Mouse (Mus musculus) retina, adult 2 months (tissue): ENCODE data around the gene Clec16a.

Experiments used
- DNase-seq: peaks from one replicate; pipeline ENCODE4 v3.0.0-alpha.2; 2012; ENCODE audit warnings: low read depth, low spot score

Gene Clec16a

GRCm38 (mm10) chr16:10544995-10545622 lies at the start of gene Clec16a:
TSS of gene Clec16a (plus strand) at chr16:10545339.
- peak; percentile 89 for DNase-seq

GRCm38 (mm10) chr16:10495824-10496298 lies 49.3 kb upstream of the Clec16a start:
- DNase-seq: no peak

GRCm38 (mm10) chr16:10498096-10498602 lies 47.0 kb upstream of the Clec16a start:
- no peak for DNase-seq

GRCm38 (mm10) chr16:10499122-10499521 lies 46.0 kb upstream of the Clec16a start:
- DNase-seq: no peak

GRCm38 (mm10) chr16:10501865-10502264 lies 43.3 kb upstream of the Clec16a start:
- DNase-seq: no peak

- no peak for DNase-seq
These were observed 42.1 kb upstream of the Clec16a start for GRCm38 (mm10) chr16:10503058-10503457.

GRCm38 (mm10) chr16:10507445-10507844 lies 37.7 kb upstream of the Clec16a start:
- no peak for DNase-seq

- DNase-seq: no peak
These were observed 36.4 kb upstream of the Clec16a start for GRCm38 (mm10) chr16:10508691-10509090.

- DNase-seq: no peak
These were observed 34.5 kb upstream of the Clec16a start for GRCm38 (mm10) chr16:10510477-10511133.

GRCm38 (mm10) chr16:10511134-10511520 lies 34.0 kb upstream of the Clec16a start:
- DNase-seq: no peak

- DNase-seq: no peak
These were observed 29.1 kb upstream of the Clec16a start for GRCm38 (mm10) chr16:10515953-10516572.

GRCm38 (mm10) chr16:10518030-10518429 lies 27.1 kb upstream of the Clec16a start:
- no peak for DNase-seq

- DNase-seq: peak; percentile 45
These were observed 24.1 kb upstream of the Clec16a start for GRCm38 (mm10) chr16:10520908-10521614.

GRCm38 (mm10) chr16:10522811-10523210 lies 22.3 kb upstream of the Clec16a start:
- no peak for DNase-seq

- DNase-seq: no peak
These were observed 21.5 kb upstream of the Clec16a start for GRCm38 (mm10) chr16:10523650-10524049.

GRCm38 (mm10) chr16:10524866-10525609 lies 20.1 kb upstream of the Clec16a start:
- DNase-seq: no peak

GRCm38 (mm10) chr16:10525610-10525980 lies 19.5 kb upstream of the Clec16a start:
- no peak for DNase-seq

- DNase-seq: no peak
These were observed 18.0 kb upstream of the Clec16a start for GRCm38 (mm10) chr16:10527046-10527644.

- no peak for DNase-seq
These were observed 16.8 kb upstream of the Clec16a start for GRCm38 (mm10) chr16:10528382-10528781.

- no peak for DNase-seq
These were observed 15.0 kb upstream of the Clec16a start for GRCm38 (mm10) chr16:10530179-10530578.

- no peak for DNase-seq
These were observed 11.4 kb upstream of the Clec16a start for GRCm38 (mm10) chr16:10533781-10534180.
